Mouse (Mus musculus) layer of hippocampus, postnatal 36 days (tissue): ENCODE data around the gene Polr3f. TPM values are rescaled to one million over a fixed set of nuclear protein-coding genes. Genes with fewer than 3 reads are reported as not detected.

Source experiments
- DNase-seq, 2 experiments: peaks; one replicate each; pipeline ENCODE4 v3.0.0; 2022
- total RNA-seq, 2 experiments: library from RNA; stranded (reverse); gene quantifications; 2 replicates each; pipeline ENCODE4 v1.2.3; 2021

The Polr3f gene
- total RNA-seq: 10 to 100 TPM; 26.9 to 31.8 TPM

GRCm38 (mm10) chr2:144526981-144527820, at the start of gene Polr3f, which contains the start of gene Dzank1:
Polr3f (plus strand) TSS chr2:144527718.
Dzank1 (minus strand) TSS chr2:144527414.
- DNase-seq: peak; percentile 97 to 98

GRCm38 (mm10) chr2:144479421-144479820, 48.1 kb upstream of the Polr3f start:
- DNase-seq: no peak

GRCm38 (mm10) chr2:144484084-144484483, 43.4 kb upstream of the Polr3f start:
- no peak for DNase-seq

GRCm38 (mm10) chr2:144485439-144485838, 42.1 kb upstream of the Polr3f start:
- DNase-seq: no peak

- DNase-seq: no peak
Measured at GRCm38 (mm10) chr2:144487476-144487875, 40.0 kb upstream of the Polr3f start.

GRCm38 (mm10) chr2:144489342-144489741, 38.2 kb upstream of the Polr3f start:
- DNase-seq: no peak

GRCm38 (mm10) chr2:144502134-144502533, 25.4 kb upstream of the Polr3f start:
- no peak for DNase-seq

GRCm38 (mm10) chr2:144514619-144515018, 12.9 kb upstream of the Polr3f start:
- DNase-seq: no peak

- DNase-seq: no peak
Measured at GRCm38 (mm10) chr2:144519772-144520171, 7.7 kb upstream of the Polr3f start.

GRCm38 (mm10) chr2:144525856-144526255, 1.7 kb upstream of the Polr3f start:
- no peak for DNase-seq

GRCm38 (mm10) chr2:144527821-144528174, 280 bp downstream of the Polr3f start:
- no peak for DNase-seq

- no peak for DNase-seq
Measured at GRCm38 (mm10) chr2:144537123-144537522, 9.6 kb downstream of the Polr3f start.

- no peak for DNase-seq
Measured at GRCm38 (mm10) chr2:144541246-144541645, 13.7 kb downstream of the Polr3f start.

- no peak for DNase-seq
Measured at GRCm38 (mm10) chr2:144543670-144544069, 16.2 kb downstream of the Polr3f start.

- no peak for DNase-seq
Measured at GRCm38 (mm10) chr2:144544630-144545029, 17.1 kb downstream of the Polr3f start.

GRCm38 (mm10) chr2:144545061-144545460, 17.5 kb downstream of the Polr3f start:
- no peak for DNase-seq

- DNase-seq: no peak
Measured at GRCm38 (mm10) chr2:144545481-144545880, 18.0 kb downstream of the Polr3f start.

GRCm38 (mm10) chr2:144547559-144547958, 20.0 kb downstream of the Polr3f start:
- no peak for DNase-seq

- peak; percentile 68 to 74 for DNase-seq
Measured at GRCm38 (mm10) chr2:144550529-144550928, 23.0 kb downstream of the Polr3f start, which contains the start of gene Rbbp9. Rbbp9 (minus strand) TSS chr2:144550869.

GRCm38 (mm10) chr2:144553905-144554304, 26.4 kb downstream of the Polr3f start:
- no peak for DNase-seq

- DNase-seq: no peak
Measured at GRCm38 (mm10) chr2:144555286-144555819, 27.8 kb downstream of the Polr3f start.

- DNase-seq: peak; percentile 96
Measured at GRCm38 (mm10) chr2:144555820-144556552, 28.5 kb downstream of the Polr3f start, which contains the start of gene Sec23b. Sec23b (plus strand) TSS chr2:144556229.

- DNase-seq: no peak
Measured at GRCm38 (mm10) chr2:144588723-144589122, 61.2 kb downstream of the Polr3f start.
